Mouse (Mus musculus) forebrain, postnatal 0 days (tissue): ENCODE results near the gene Qtrt1. TPM values are rescaled to one million over a fixed set of nuclear protein-coding genes. Genes with fewer than 3 reads are reported as not detected.

Experiments
- ATAC-seq: fragments of 200-750 bp; cut with Nextera tagmentation; 2 replicates; pipeline ENCODE4 v1.8.0; 2017; ENCODE audit warnings: mild to moderate bottlenecking, moderate library complexity
- DNase-seq: peaks from one replicate; pipeline ENCODE4 v3.0.0-alpha.2; 2015
- H3K27ac ChIP-seq: fragments of 300-500 bp; sonication (generic); 2 replicates; pipeline ENCODE4 v1.5.1; 2014; ENCODE audit warnings: low read depth, mild to moderate bottlenecking, antibody characterized with exemption, low read length, moderate library complexity, mixed read lengths
- H3K27me3 ChIP-seq: fragments of 300-500 bp; sonication (generic); 2 replicates; pipeline ENCODE4 v1.6.1; 2014; ENCODE audit warnings: mild to moderate bottlenecking, low read length, mixed read lengths; ENCODE audit not compliant: insufficient read depth
- H3K36me3 ChIP-seq: fragments of 300-500 bp; sonication (generic); 2 replicates; pipeline ENCODE4 v1.6.1; 2014; ENCODE audit warnings: mild to moderate bottlenecking, moderate library complexity; ENCODE audit not compliant: insufficient read depth
- H3K4me1 ChIP-seq: fragments of 300-500 bp; sonication (generic); 2 replicates; pipeline ENCODE4 v1.6.1; 2014; ENCODE audit warnings: antibody characterized with exemption; ENCODE audit not compliant: insufficient read depth
- H3K4me2 ChIP-seq: fragments of 300-500 bp; sonication (generic); 2 replicates; pipeline ENCODE4 v1.6.1; 2014; ENCODE audit warnings: low read depth, mild to moderate bottlenecking, moderate library complexity
- H3K4me3 ChIP-seq: fragments of 300-500 bp; sonication (generic); 2 replicates; pipeline ENCODE4 v1.5.1; 2014; ENCODE audit warnings: low read depth, low read length, mixed read lengths
- H3K9ac ChIP-seq: fragments of 300-500 bp; sonication (generic); 2 replicates; pipeline ENCODE4 v1.6.1; 2014; ENCODE audit warnings: mild to moderate bottlenecking
- H3K9me3 ChIP-seq: fragments of 300-500 bp; sonication (generic); 2 replicates; pipeline ENCODE4 v1.6.1; 2016; ENCODE audit warnings: low read length
- CTCF ChIP-seq: sonication (generic); IDR thresholded peaks from 2 replicates; pipeline ENCODE4 v1.5.1; 2016; ENCODE audit warnings: antibody characterized with exemption, control low read depth, low read depth
- WGBS: fragments of 180-500 bp; shearing (Covaris S2); extraction: QIAGEN DNeasy Blood & Tissue Kit; methylation state at CpG from one replicate; pipeline ENCODE4 v1.1.7; 2014; 5-methylcytosine and 5-hydroxymethylcytosine counted together
- polyA plus RNA-seq: library from polyadenylated mRNA; unstranded; fragments of >200 nt; fragmentation: Nextera tagmentation; extraction: Ambion mirVana; gene quantifications from 2 replicates; pipeline ENCODE4 v1.2.1, GENCODE M21; 2015
- total RNA-seq: library from RNA; depleted of rRNA; stranded (reverse); fragments of >200 nt; gene quantifications from 2 replicates; pipeline ENCODE4 v1.2.3, GENCODE M21; 2014

Gene Qtrt1
- total and polyA plus RNA-seq, 2 experiments from 2014 or later, result 34.8 to 37.7 TPM

- H3K4me3 ChIP-seq, result no peak overlapping the region
- H3K36me3 ChIP-seq, result peaks cover 96% of the 10 kb centered on the region
- no peak for ATAC-seq
- H3K27me3 ChIP-seq, result no peaks in the 10 kb centered on the region
- WGBS, result 89% methylated on average over 9 of the region's 9 CpGs
- H3K9ac ChIP-seq, result no peak overlapping the region
- no peak overlapping the region for H3K27ac ChIP-seq
- no peak overlapping the region for H3K4me2 ChIP-seq
- DNase-seq, result no peak
- TF ChIP-seq CTCF, result no peak
- no peaks in the 10 kb centered on the region for H3K9me3 ChIP-seq
- H3K4me1 ChIP-seq, result no peaks in the 10 kb centered on the region
These were observed 10.6 kb upstream of the Qtrt1 start for GRCm38 (mm10) chr9:21401042-21401441.

DNA sequence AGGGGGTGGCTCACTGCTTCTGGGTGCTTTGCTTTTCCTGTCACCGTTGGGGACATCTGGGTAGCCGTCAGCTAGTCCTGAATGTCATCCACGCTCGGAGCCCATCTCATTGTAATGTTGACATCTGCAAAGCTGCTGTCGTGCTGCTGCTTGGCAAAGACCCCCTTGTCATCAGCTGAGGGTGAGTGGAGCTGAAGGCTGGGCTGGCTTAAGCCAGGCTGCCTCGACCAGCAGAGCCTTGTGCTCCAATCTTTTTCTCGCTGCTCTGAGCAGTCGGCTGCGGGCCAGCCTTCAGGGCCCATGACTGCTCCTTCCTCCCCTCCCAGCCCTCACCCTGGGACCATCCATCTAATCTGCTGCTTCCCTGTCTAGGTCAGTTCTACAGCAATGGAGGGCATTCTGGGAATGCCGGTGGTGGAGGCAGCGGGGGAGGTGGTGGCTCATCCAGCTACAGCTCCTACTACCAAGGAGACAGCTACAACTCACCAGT is 8.8 kb upstream of the Qtrt1 start:
- Histone ChIP-seq H3K9me3 (no peaks in the 10 kb centered on the region), H3K36me3 (peaks cover 89% of the 10 kb centered on the region), H3K4me3 (no peak overlapping the region), H3K27ac (no peak overlapping the region), H3K4me1 (no peaks in the 10 kb centered on the region), H3K4me2 (no peak overlapping the region), H3K27me3 (no peaks in the 10 kb centered on the region), H3K9ac (no peak overlapping the region)
- no peak for DNase-seq
- 91% methylated on average over 11 of the region's 11 CpGs for WGBS
- ATAC-seq, result no peak
- TF ChIP-seq CTCF, result no peak

DNA sequence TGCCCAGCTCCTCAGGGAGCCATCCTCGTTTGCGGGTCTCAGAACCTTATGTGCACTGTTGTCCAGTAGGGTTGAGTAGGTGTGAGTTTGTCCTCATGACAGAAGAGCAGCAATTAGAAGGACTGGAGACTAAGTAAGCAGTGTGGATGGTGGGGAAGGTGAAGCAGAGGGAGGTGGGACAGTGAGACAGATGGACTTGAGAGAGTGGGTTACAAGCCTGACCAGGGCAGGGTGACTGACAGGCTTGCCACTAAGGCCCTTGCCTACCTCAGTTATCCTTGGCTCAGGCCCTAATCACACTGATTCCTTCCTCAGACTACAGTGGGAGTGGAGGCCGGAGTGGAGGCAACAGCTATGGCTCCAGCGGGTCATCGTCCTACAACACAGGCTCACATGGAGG is 7.9 kb upstream of the Qtrt1 start:
- WGBS, result 96% methylated on average over 5 of the region's 5 CpGs

GRCm38 (mm10) chr9:21405525-21405924 is 6.1 kb upstream of the Qtrt1 start:
- no peaks in the 10 kb centered on the region for H3K4me1 ChIP-seq
- H3K27me3 ChIP-seq, result no peaks in the 10 kb centered on the region
- peaks cover 62% of the 10 kb centered on the region for H3K36me3 ChIP-seq
- no peak overlapping the region for H3K4me2 ChIP-seq
- H3K4me3 ChIP-seq, result no peak overlapping the region
- ATAC-seq (no peak), DNase-seq (no peak)
- H3K27ac ChIP-seq, result no peak overlapping the region
- H3K9me3 ChIP-seq, result no peaks in the 10 kb centered on the region
- no peak for TF ChIP-seq CTCF
- no peak overlapping the region for H3K9ac ChIP-seq
- 81% methylated on average over 4 of the region's 4 CpGs for WGBS

More for the DNA sequence above, 7.9 kb upstream of the Qtrt1 start:
- Histone ChIP-seq H3K9ac (no peak overlapping the region), H3K36me3 (peaks cover 80% of the 10 kb centered on the region), H3K4me3 (no peak overlapping the region), H3K4me1 (no peaks in the 10 kb centered on the region), H3K27me3 (no peaks in the 10 kb centered on the region), H3K9me3 (no peaks in the 10 kb centered on the region), H3K4me2 (no peak overlapping the region), H3K27ac (no peak overlapping the region)
- DNase-seq (no peak), ATAC-seq (no peak)
- TF ChIP-seq CTCF, result no peak

- Histone ChIP-seq H3K27me3 (no peaks in the 10 kb centered on the region), H3K36me3 (peaks cover 39% of the 10 kb centered on the region), H3K4me2 (no peak overlapping the region), H3K9ac (no peak overlapping the region), H3K9me3 (no peaks in the 10 kb centered on the region), H3K27ac (no peak overlapping the region), H3K4me1 (peaks cover 11% of the 10 kb centered on the region; the same call in 1 of the 2 replicates), H3K4me3 (no peak overlapping the region)
- DNase-seq (peak; percentile 52), ATAC-seq (no peak)
- WGBS, result 11% methylated on average over 4 of the region's 4 CpGs
- TF ChIP-seq CTCF, result no peak
These were observed 3.7 kb upstream of the Qtrt1 start for GRCm38 (mm10) chr9:21407951-21408350.

DNA sequence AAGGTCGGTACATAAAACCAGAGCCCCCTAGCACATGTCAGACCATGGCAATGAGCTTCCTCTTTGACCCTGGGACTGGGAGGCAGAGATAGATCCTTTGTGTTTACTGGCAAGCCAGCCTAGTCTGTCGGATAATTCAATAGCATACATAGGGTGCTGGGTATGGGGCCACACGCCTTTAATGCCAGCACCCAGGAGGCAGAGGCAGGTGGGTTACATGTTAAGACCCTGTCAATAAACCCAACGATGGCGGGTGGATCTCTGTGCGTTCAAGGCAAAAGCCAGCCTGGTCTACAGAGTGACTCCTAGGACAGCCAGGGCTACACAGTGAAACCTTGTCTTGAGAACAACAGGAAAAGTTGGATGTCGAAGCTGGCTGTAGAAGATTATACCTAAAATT is 3.0 kb upstream of the Qtrt1 start:
- no peak overlapping the region for H3K27ac ChIP-seq
- H3K4me2 ChIP-seq, result no peak overlapping the region
- no peak for TF ChIP-seq CTCF
- no peak overlapping the region for H3K4me3 ChIP-seq
- no peak for ATAC-seq
- no peak overlapping the region for H3K9ac ChIP-seq
- H3K27me3 ChIP-seq, result no peaks in the 10 kb centered on the region
- peaks cover 11% of the 10 kb centered on the region; the same call in 1 of the 2 replicates for H3K4me1 ChIP-seq
- no peaks in the 10 kb centered on the region for H3K9me3 ChIP-seq
- peaks cover 33% of the 10 kb centered on the region for H3K36me3 ChIP-seq
- no peak for DNase-seq
- WGBS, result 77% methylated on average over 7 of the region's 7 CpGs

DNA sequence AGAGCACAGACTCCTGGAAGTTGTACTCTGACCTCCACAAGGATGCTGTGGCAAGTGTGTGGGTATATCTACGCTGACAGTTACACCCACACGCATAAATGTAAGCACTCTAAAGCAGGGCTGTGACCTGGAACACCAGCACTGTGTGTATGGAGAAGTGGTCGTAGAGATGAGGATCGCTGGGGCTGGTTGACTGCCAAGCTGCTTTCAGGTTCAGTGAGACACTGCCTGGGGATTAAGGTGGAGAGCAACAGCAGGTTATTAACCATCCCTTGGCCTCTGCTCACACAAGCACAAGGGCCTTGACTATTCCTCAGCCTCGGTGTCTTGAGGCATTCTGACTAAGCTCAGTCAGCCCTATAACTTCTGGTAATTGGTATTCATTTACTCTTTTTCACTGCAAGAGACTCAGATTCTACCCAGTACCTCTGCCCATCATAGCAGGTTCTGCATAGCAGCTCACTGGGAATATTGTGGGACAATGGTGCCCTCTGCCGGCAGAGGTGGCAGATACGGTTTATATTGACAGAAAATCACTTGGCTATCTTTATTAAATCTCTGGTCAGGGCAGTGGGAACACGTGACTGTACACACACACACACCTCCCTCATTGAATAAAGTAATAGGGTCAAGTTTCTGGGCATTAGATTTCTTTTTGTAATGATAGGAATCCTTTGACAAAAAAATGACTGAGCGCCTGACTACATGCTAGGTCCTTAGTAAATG is 1.9 kb upstream of the Qtrt1 start:
- WGBS, result 33% methylated on average over 9 of the region's 9 CpGs
- Histone ChIP-seq H3K9ac (no peak overlapping the region), H3K4me2 (no peak overlapping the region), H3K36me3 (peaks cover 23% of the 10 kb centered on the region), H3K4me3 (no peak overlapping the region), H3K9me3 (no peaks in the 10 kb centered on the region), H3K4me1 (peaks cover 11% of the 10 kb centered on the region; the same call in 1 of the 2 replicates), H3K27ac (no peak overlapping the region), H3K27me3 (no peaks in the 10 kb centered on the region)
- DNase-seq, result peak; percentile 86
- ATAC-seq, result peak; percentile 30; the same call in 1 of the 2 replicates
- peak; percentile 84 for TF ChIP-seq CTCF
